Mouse (Mus musculus) cerebellum, adult 2 months (tissue): Measurements from ENCODE around the gene Eif5b. TPM values are rescaled to one million over a fixed set of nuclear protein-coding genes. Genes with fewer than 3 reads are reported as not detected.
A peak's percentile ranks its signal among the peaks of the same experiment; 100 is the strongest.

ENCODE experiments used
- DNase-seq, 2 experiments: peaks; one replicate each; pipeline ENCODE4 v3.0.0; 2021
- H3K27ac ChIP-seq: fragments of 200-500 bp; 2 replicates; pipeline ENCODE4 v1.5.1; 2012; ENCODE audit warnings: low read length, control low read depth, inconsistent platforms; ENCODE audit not compliant: insufficient read depth
- H3K27me3 ChIP-seq: fragments of 200-500 bp; 2 replicates; pipeline ENCODE4 v1.6.1; 2012; ENCODE audit warnings: inconsistent platforms, mild to moderate bottlenecking, low read length, moderate library complexity; ENCODE audit not compliant: control insufficient read depth, insufficient read depth
- H3K4me1 ChIP-seq: fragments of 200-500 bp; 2 replicates; pipeline ENCODE4 v1.6.1; 2011; ENCODE audit warnings: low read length; ENCODE audit not compliant: control insufficient read depth, insufficient read depth
- H3K4me3 ChIP-seq: fragments of 200-500 bp; replicated peaks from 2 replicates; pipeline ENCODE3; 2011; ENCODE audit warnings: mild to moderate bottlenecking, low read depth, low read length, control low read depth; ENCODE audit not compliant: insufficient read depth
- CTCF ChIP-seq: fragments of 200-500 bp; IDR thresholded peaks from 2 replicates; pipeline ENCODE4 v1.5.1; 2011; ENCODE audit warnings: low read depth, mild to moderate bottlenecking, control low read depth, low read length, moderate library complexity, borderline replicate concordance; ENCODE audit not compliant: insufficient read depth
- POLR2A ChIP-seq: fragments of 200-500 bp; IDR thresholded peaks from 2 replicates; pipeline ENCODE4 v1.6.1; 2011; ENCODE audit warnings: low read length, control low read depth, borderline replicate concordance; ENCODE audit not compliant: insufficient read depth
- WGBS: fragments of 180-500 bp; shearing (Covaris S2); methylation state at CpG from one replicate; pipeline ENCODE4 v1.1.7; 2018; 5-methylcytosine and 5-hydroxymethylcytosine counted together
- polyA plus RNA-seq: library from polyadenylated mRNA; depleted of rRNA; stranded (reverse); fragments of >200 nt; gene quantifications from 2 replicates; pipeline ENCODE4 v1.2.3, GENCODE M21; 2012; rRNA removed

The Eif5b gene
- polyA plus RNA-seq, result 22.5 and 23.1 TPM in 2 replicates

GRCm38 (mm10) chr1:37997867-37998266 lies at the start of gene Eif5b, which contains the start of gene Txndc9:
Eif5b (plus strand) TSS chr1:37998010.
Txndc9 (minus strand) TSS chr1:37997893.
- Histone ChIP-seq H3K27ac (peak within 1 kb of the TSS; percentile 84), H3K27me3 (no peaks in the 10 kb centered on the region), H3K4me3 (peak within 1 kb of the TSS; percentile 90), H3K4me1 (no peaks in the 10 kb centered on the region)
- peak; percentile 96 to 97 for DNase-seq
- under 1% methylated on average over 50 of the region's 50 CpGs for WGBS
- TF ChIP-seq POLR2A (peak; percentile 57), CTCF (peak; percentile 49; the same call in 1 of the 2 replicates)

GRCm38 (mm10) chr1:37948906-37949305 lies 48.9 kb upstream of the Eif5b start:
- 83% methylated on average over 2 of the region's 2 CpGs for WGBS
- TF ChIP-seq POLR2A (no peak), CTCF (no peak)
- Histone ChIP-seq H3K27ac (no peak overlapping the region), H3K4me1 (no peaks in the 10 kb centered on the region), H3K27me3 (no peaks in the 10 kb centered on the region), H3K4me3 (no peak overlapping the region)
- DNase-seq, result no peak

- no peaks in the 10 kb centered on the region for H3K4me1 ChIP-seq
- no peak for DNase-seq
- H3K27ac ChIP-seq, result no peak overlapping the region
- no peaks in the 10 kb centered on the region for H3K27me3 ChIP-seq
- H3K4me3 ChIP-seq, result no peak overlapping the region
- TF ChIP-seq CTCF (no peak), POLR2A (no peak)
- WGBS, result 82% methylated on average over 7 of the region's 7 CpGs
Observed at GRCm38 (mm10) chr1:37954786-37955185, 43.0 kb upstream of the Eif5b start.

- WGBS, result 74% methylated on average over 2 of the region's 2 CpGs
- DNase-seq, result no peak
- no peak overlapping the region for H3K4me3 ChIP-seq
- no peaks in the 10 kb centered on the region for H3K4me1 ChIP-seq
- TF ChIP-seq CTCF, result no peak
- no peak for TF ChIP-seq POLR2A
- no peaks in the 10 kb centered on the region for H3K27me3 ChIP-seq
- H3K27ac ChIP-seq, result no peak overlapping the region
Observed at GRCm38 (mm10) chr1:37955251-37955650, 42.6 kb upstream of the Eif5b start.

GRCm38 (mm10) chr1:37956690-37957431 lies 40.9 kb upstream of the Eif5b start:
- no peak for TF ChIP-seq POLR2A
- TF ChIP-seq CTCF, result no peak
- Histone ChIP-seq H3K4me3 (no peak overlapping the region), H3K27ac (no peak overlapping the region), H3K27me3 (no peaks in the 10 kb centered on the region), H3K4me1 (no peaks in the 10 kb centered on the region)
- 6% methylated on average over 3 of the region's 3 CpGs for WGBS
- no peak for DNase-seq

- 81% methylated on average over 5 of the region's 5 CpGs for WGBS
- Histone ChIP-seq H3K27ac (no peak within 1 kb of the TSS), H3K4me3 (no peak within 1 kb of the TSS), H3K27me3 (no peaks in the 10 kb centered on the region), H3K4me1 (no peaks in the 10 kb centered on the region)
- DNase-seq, result no peak
- TF ChIP-seq POLR2A (no peak), CTCF (no peak)
Observed at GRCm38 (mm10) chr1:37957659-37958058, 40.2 kb upstream of the Eif5b start, which contains the start of gene Lyg1. Lyg1 (minus strand) TSS chr1:37957759.

- Histone ChIP-seq H3K4me1 (no peaks in the 10 kb centered on the region), H3K27ac (no peak overlapping the region), H3K27me3 (no peaks in the 10 kb centered on the region), H3K4me3 (no peak overlapping the region)
- no peak for DNase-seq
- 75% methylated on average over 2 of the region's 2 CpGs for WGBS
- no peak for TF ChIP-seq CTCF
- TF ChIP-seq POLR2A, result no peak
Observed at GRCm38 (mm10) chr1:37958516-37958915, 39.3 kb upstream of the Eif5b start.

GRCm38 (mm10) chr1:37959486-37959885 lies 38.3 kb upstream of the Eif5b start:
- TF ChIP-seq POLR2A (no peak), CTCF (no peak)
- no peak overlapping the region for H3K4me3 ChIP-seq

More at GRCm38 (mm10) chr1:37959486-37959885, 38.3 kb upstream of the Eif5b start:
- Histone ChIP-seq H3K4me1 (no peaks in the 10 kb centered on the region), H3K27ac (no peak overlapping the region), H3K27me3 (no peaks in the 10 kb centered on the region)
- 15% methylated on average over 5 of the region's 5 CpGs for WGBS
- peak; percentile 15 to 41 for DNase-seq
